Mouse (Mus musculus): Measurements from ENCODE around the gene Fignl2.

Fignl2 gene

DNA sequence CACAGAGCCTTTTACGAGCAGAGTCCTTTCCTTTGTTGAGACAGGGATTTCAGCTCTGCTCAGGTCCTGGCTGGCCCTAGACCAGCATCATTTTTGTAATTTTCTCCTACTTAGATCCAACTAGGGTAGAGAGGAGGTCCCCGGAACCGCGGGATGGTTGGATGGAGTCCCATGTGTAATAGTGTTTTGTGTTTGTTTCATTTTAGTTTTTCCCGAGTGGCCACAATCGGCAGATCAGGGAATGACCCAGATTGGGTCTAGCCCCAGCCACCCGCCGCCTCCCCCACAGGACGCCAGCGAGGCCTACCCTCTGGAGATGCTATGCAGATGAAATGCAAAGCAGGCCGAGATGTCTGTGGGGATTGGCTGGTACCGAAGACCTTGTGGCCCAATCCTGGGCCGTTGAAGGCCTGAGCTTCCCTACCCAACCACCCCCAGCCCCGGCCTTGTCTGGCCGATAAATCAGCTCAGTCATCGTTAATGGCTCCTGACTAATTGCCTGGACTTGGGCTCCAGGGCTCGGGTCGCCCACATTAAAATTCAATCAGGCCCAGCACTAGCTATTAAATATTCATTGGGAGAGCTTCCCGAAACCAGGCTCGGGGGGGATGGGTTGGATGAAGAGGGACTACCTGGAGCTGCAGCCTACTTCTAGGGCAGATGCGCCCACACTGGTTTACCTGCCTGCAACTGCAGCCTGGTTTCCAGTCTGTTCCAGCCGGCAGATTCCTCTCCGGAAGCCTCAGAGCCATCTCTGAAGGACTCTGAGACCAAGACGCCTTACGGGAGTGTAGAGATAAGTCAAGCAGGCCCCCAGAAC, 14.7 kb upstream of the Fignl2 start:
- DNase-seq = peak; percentile 34 to 62

DNA sequence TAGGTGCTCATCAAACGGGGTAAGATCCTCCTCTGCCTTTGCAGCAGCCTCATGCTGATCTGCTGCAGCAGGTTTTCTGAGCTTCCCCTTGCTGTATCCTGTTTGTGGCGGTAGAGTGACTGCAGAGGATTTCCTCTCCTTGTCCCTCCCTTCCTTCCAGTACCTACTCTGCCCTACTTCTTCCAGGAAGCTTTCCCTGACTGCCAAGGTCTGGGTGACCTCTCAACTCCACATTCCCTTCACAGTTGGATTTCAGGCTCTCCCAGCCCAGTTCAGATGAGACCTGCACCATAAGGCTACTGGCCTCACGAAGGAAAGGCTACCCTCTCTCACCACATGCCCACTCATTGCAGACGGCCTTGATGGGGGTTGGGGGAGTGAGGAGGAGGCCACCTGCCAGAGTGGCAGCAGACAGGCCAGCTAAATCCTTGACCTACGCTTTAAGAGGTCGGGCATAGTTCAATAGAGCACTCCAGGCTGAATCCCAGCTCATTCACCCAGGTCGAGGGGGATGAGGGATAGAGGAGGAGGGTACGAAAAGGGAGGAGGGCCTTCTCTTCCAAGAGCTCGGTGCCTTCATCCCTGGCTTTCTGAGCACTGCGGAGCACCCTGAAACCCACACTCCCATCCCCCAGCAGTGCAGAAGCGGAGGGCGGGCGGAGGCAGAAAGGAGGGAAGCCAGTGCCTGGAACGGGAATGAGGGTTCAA, 13.9 kb upstream of the Fignl2 start:
- no peak for DNase-seq

DNA sequence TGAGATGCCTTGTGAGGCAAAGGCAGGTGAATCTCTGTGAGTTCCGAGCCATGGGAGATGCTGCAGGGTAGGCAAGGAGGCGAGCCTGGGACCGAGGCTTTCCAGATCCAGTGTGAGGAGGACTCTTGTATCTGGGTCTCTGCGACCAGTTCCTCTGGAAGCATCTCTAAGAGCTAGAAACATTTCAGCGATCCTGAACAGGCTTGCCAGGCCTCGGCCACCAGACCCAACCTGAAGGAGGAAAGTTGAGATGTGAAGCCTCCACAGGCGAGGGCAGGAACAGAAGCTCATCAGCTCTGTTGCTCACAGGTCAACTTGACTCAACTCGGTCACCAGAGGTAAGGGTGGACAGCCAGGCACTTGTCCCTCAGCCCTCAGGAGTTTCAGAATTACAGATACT, 13.2 kb upstream of the Fignl2 start:
- no peak for DNase-seq

DNA sequence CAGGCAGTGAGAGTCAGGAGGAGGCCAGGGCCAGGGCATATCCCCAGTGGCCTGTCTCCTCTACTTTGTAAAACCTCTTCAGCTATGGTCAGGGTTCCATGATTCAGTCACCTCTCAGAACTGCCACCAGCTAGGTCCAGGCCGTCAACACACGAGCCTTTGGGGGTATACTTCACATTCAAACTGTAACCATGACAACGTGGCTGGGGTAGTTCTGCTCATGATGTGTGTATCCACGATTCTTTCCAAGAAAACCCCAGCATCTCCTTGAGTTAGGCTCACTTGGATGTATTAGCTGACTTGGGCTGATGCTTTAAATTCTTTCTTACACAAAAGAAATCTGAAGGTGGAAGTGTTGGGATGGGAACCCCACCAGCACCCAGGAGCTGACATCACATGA, 9.9 kb upstream of the Fignl2 start:
- no peak for DNase-seq

DNA sequence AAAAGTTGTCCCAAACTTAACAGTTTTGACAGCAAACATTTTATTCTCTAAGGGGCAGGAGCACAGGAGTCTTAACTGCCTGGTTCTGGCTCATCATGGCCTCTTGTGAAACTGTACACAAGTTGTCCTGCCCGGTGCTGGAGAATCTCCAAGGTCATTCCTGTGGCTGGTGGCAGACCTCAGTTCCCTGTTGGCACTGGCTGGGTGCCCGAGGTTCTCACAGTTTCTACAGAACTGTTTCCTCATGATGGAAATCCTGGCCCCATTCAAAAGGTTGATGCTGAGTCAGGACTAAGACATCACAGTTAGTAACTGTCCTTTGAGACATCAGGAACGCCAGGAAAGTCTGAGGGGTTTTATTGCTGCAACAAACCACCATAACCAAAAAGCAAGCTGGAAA, 8.6 kb upstream of the Fignl2 start:
- DNase-seq = peak in 1 of 2 experiments; percentile 40

DNA sequence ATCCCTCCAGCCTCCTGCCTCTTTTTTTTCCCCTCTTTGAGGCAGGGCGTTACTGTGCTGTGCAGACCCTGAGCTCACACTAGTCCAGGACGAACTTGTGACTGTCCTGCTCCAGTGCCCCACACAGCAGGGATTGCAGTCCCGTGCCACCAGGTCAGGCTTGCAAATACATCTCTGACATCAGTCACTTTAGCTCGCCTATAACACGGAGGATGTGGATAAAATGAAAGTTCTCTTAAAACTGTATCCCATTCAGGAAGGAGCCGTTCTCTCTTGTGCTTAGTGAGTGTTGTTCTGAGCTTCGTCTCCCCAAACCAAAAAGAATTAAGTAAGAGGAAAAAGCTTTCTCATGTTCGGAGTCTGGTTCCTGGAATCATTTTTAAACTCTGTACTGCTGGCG, 8.1 kb upstream of the Fignl2 start:
- DNase-seq = no peak

DNA sequence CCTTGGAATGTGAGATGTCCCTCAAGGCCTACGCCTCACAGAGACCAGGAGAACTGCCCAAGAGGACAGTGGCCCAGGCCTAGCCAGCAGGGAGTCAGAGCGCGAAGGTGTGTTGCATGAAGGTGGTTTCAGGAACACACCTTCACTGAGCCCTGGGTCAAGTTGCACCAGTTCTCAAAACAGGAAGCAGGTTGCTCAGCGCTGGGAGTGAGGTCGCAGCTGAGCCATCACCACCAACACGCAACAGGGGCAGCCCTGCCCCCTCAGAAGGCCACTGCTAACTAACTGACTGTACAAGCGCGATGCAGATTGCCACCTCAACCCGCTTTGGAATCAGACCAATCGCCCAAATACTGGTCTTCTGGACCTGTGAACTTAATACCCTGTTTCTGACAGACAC, 6.1 kb upstream of the Fignl2 start:
- no peak for DNase-seq

DNA sequence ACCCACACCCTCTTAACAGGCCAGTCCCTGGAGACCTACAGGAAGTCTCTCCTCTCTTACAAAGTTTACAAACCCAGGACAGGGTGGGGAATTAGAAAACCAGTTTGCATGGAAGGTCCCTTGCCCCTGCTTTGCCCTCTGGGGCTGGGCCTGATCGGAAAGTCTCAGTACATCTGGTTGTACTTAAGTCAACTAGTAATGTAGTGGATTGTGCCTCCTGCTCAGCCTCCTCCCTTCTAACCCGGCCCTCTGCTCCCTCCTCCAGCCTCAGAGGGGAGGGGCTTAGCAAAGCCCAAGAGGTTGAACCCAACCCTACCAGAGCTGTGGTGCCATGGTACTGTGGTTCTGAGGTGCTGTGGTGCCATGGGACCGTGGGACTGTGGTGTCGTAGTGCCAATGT, 3.9 kb upstream of the Fignl2 start:
- no peak for DNase-seq

DNA sequence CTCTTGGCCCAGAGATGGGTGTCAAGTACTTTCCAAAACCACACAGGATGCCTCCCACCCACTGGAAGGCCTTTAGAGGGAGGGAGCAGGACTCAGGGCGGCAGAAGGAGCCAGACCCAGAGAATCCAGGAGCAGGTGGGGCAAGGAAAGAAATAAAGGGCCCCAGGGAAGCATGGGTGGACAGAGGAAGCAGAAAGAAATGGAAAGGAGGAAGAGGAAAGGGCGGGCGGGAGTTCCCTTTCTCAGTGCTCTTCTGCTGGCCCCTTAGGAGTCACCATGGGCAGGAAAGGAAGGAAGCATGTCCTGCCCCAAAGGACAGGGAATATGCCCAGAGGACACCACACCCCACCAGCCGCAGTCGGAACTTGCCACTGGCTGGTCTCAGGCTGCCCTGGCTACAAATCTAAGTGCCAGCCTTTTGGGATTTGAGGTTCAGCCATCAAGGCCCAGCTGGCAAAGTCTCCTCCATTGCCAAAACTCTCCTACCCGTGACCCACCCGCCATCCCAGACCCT, 2.7 kb upstream of the Fignl2 start:
- DNase-seq = no peak

DNA sequence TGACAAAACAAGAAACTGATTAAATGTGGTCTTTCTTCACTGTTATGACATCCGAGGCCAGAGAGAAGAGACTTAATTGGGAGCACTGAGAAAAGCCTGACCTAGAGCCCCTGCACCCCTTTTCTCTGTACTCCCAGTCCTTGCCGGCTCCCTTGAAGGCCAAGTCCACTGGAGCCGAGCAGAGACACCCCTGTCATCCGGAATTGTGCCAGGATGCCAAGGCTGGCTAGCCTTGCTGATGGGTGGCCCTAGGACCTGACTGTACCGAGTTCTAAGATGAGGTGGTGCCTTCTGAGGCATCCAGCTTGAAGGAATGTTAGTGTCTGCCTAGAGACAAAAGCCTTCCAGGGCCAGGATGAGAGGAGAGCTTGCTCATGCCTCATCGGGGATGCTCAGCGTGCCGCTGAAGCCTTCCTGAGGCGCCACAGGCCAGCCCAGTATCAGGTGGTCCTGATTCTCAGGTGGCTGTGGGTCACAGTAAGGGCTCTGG, 1.7 kb upstream of the Fignl2 start:
- no peak for DNase-seq

DNA sequence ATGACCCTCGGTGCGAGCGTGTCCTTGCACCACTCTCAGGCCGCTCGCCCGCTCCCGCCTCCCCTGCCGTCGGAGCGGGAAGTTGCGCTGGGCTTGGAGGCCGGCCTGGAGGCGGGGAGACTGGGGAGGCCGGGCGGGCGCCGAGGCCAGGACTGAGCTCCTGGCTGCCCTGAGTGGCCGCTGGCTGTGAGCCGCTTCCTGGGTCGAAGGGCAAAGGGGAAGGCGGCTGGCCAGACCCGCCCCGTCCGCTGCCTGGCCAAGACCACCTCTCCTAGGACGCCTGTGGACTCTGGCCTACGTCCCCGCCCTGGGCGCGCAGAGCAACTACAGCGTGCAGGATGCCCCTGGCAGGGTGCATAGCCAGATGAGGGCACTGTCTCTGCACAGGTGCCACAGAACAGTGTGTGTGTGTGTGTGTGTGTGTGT, 377 bp upstream of the Fignl2 start:
- DNase-seq = peak; percentile 48 to 65

DNA sequence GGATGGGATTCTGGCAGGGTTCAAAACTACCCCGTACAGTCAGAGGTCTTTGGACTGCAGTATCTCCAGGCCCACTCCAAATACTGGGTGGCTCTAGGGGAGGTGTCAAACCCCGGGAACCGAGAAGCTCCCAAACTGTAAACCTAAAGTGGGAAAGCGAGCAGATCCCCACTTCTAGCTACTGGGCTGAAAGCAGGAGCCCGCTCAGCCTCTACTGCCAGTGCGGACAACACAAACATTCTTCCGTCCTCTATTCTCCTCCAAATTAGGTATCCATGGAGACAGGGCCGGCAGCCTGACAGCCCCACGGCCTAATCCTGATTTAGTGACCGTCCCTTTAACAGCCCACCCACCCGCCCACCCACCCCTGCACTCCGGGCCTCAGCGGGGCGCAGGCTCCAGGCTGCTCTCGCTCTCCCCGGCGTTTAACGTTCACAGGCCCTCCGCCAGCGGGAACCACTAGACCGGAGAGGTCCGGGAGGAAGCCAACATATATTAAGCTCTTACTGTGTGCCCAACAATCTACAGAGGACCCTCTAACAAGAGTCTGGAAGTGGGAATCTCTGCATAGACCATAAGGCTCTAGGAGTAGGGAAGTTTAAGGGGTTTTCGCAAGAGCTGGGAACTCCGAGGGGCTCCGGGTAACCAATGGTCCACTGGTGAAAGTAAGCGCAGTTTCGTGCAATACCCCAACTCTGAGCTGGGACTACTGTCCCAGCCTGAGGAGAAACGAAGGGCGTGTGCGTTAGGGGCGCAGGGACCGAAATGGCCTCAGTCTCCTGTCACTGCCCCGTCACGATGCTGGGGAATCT, 1.2 kb downstream of the Fignl2 start:
- DNase-seq = peak in 1 of 2 experiments; percentile 23

DNA sequence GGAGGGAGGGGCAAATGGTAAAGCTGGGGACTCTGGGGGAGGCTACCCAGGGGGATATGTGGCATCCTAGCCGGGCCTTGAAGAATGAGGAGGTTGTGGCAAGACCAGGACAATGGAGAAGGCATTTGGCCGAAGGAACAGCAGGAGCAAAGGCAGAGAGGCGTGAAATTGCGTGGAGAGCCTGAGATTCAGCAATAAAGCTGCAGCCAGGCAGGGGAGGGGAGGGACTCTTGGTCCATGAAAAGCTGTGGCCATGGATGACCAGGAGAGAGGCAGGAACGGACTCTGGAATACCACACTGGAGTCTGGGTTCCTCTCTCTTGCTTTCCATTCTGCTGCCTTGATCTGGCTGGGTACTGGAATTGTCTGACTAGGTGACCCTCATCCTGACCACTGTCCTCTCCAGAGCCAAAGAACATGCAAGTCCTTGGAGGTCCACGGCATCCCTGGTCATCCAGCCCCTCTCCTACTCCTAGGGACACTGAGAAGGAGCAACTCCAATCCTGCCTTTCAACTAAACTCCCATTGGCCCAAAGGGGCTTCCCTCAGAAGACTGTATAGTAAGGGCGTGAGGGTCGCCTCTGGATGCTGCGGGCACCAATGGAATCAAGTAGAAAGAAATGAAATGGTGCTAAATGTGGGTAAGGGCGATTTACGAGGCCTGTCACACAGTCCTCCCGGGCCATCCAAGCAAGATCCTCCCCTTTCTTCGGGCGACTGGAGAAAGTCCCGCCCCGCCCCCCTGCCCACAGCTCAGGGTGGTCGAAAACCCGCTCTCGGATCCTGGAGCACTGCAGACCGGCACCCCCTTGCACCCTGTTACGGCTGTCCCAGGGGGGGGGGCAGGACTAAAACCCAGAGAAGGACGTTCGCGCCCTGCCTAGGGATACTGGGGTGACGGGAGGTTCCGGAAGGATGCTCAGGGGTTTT, 2.0 kb downstream of the Fignl2 start:
- peak in 1 of 2 experiments; percentile 46 for DNase-seq

DNA sequence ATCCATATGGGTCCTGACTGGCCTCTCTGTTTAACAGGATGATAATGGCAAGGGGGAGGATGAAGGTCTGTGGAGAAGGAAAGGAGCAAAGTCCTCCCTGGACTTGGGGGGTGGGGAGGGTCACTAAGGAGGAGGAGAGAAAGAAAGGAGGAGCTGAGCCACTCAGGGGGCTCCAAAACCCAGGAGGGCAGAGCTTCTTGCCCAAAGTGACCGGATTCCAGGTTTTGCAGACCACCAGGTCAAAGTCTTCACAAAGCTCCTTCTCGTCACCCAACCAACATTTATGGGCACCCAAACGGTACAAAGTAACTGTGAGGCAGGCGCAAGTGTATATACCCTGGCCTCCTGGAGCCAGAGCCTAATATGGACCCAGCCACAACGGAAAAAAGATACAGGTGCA, 2.7 kb downstream of the Fignl2 start:
- no peak for DNase-seq

DNA sequence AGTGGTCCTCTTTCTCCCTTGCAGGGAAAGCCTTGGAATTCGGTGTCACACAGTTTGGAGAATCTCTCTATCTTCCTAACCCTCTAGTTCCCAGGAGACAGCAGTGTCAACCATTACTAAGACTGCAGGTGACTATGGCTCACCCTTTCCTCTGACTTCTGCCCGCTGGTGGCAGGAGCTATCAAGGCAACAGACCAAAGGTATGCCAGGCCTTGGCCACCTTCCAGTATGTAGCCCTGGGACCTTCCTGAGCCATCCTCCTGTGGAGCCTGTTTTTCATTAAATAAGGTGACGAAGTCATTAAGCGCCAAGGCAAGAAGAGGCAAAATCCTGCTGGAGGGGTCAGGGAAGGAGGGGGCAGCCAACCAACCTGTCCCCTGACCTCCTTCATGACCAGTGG, 3.2 kb downstream of the Fignl2 start:
- peak in 1 of 2 experiments; percentile 37 for DNase-seq

DNA sequence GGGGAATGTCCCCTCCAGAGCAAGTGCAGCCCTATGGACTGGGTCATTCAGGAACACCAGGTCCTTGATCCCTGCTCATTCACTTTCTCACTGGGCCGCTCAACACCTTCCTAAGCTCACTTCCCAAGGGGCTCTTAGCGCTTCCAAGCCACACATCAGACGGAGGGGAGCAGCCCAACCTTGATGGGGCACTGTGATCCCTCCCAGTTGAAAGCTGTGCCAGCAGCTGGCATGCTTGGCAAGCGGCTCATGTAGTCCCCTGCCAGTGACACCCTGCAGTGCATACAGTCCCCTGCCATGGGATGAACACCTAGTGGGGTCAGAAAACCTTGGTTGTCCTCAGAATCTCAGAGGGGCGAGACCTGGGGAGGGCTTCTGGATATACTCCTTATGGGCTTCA, 4.3 kb downstream of the Fignl2 start:
- DNase-seq = no peak

DNA sequence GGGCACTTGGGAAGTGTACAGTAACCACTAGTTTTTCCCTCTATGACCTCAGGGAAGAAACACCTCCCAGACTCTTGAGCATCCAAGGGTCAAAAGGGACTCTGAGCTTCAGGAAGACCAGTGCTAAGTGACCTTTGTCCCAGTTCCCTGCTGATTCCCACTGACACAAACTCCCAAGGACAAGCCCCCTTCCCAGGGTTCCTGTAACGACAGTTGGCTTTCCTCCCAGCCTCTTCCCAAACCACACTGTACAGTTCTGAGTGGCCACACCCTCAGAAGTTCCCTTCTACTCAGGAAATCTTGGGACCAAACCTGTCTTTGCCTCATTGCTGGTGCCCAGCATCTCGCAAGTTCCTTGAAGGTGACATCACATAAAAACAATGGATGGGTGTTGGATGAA, 5.6 kb downstream of the Fignl2 start:
- no peak for DNase-seq

DNA sequence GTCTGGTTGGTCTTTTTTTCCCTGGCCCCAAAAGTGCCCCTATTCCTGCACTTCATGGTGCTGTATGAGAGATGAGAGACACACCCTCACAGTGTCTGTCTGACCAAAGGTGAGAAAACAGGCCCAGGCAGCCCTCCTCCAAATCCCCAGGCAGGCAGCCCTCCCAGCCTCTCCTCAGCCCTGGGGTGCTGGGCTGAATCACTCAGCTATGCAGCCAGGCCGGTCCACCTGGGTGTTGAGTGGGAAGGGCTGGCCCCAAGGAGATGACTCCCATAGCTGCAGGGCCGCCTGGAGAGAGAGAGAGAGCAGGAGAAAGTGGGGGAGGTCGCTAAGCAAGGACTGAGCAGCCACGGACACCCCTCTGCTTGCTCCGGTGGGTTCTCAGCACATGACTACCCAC, 7.6 kb downstream of the Fignl2 start:
- no peak for DNase-seq

DNA sequence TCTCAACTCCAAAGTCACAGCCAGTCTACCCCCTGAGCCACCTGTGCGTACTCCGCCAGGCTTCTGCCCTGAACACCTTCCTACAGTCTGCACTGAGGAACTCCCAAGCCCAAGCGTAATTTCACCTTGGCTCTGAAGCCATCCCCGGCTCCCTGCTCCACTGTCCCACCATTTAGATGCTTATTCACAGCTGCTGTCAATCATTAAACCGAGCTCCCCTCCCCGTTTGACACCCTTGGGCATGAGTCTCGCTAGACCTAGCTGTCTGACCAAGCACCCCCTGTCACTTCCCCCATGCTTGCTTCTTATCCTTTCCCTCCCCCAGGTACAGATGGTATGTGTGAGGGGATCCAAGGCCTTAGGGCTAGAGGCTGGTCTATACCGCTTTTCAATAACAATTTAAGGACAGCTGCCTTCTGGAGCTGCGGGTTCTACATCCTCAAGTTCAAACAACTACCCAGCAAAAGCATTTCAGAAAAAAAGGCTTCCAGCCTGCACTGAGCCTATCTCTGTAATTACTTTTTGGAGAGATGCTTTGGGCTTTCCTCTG, 8.7 kb downstream of the Fignl2 start:
- DNase-seq = no peak

DNA sequence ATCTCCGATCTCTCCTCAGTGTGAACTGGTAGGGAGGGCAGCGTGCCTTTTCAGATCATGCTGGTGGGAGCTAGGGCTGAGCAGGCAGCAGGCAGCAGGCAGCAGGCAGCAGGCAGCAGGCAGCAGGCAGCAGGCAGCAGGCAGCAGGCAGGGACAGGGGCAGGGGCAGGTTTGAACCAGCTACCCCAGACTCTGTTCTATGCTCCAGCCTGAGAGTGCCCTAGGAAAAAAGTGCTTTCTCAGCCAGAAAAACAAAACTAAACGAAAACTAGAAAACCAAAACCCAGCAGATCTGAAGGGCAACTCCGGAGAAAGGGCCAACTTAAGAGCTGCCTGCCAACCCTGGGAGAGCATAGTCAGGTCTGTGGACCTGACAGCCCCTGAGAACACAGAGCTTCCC, 9.7 kb downstream of the Fignl2 start:
- no peak for DNase-seq

DNA sequence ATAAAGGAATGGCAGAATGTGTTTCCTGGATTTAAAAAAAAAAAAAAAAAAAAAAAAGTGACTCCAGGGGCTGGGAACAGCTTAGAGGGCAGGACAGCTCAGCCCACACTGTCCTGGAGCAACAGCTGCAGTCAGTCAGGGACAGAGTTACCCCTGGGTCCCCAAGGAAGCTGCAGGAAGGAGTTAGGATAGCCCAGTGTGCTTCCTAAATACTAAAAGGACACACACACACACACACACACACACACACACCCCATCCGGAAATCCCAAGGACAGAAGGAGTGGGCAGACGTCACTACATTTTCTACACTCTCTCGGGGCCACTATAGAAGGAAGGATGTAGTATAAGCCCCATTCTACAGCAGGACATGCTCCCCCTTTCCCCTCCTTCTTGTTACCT, 10.3 kb downstream of the Fignl2 start:
- DNase-seq = no peak

Data from cerebellum, postnatal 25 days (tissue).